Mouse (Mus musculus): ENCODE measurements around the gene Hist1h2ai.

The Hist1h2ai gene

GRCm38 (mm10) chr13:21727948-21728572 is 11.8 kb downstream of the Hist1h2ai start:
- no peak for DNase-seq (ENCODE audit: low read depth)

GRCm38 (mm10) chr13:21729544-21729943 is 13.3 kb downstream of the Hist1h2ai start:
- no peak for DNase-seq (ENCODE audit: low read depth)

- DNase-seq (ENCODE audit: low read depth): peak; percentile 23
These were observed 17.2 kb downstream of the Hist1h2ai start for GRCm38 (mm10) chr13:21733466-21733865.

- peak; percentile 88 for DNase-seq (ENCODE audit: low read depth)
These were observed 18.0 kb downstream of the Hist1h2ai start for GRCm38 (mm10) chr13:21734010-21734905.

GRCm38 (mm10) chr13:21734906-21735767 is 18.9 kb downstream of the Hist1h2ai start, which contains the start of gene Hist1h4j:
TSS of gene Hist1h4j (plus strand) at chr13:21735064.
- peak; percentile 81 for DNase-seq (ENCODE audit: low read depth)

GRCm38 (mm10) chr13:21745006-21745405 is 28.8 kb downstream of the Hist1h2ai start:
- DNase-seq (ENCODE audit: low read depth): no peak

- DNase-seq (ENCODE audit: low read depth): peak; percentile 62
These were observed 33.4 kb downstream of the Hist1h2ai start for GRCm38 (mm10) chr13:21749387-21750158.

GRCm38 (mm10) chr13:21750159-21751017 is 34.2 kb downstream of the Hist1h2ai start, which contains the start of gene Hist1h4k:
TSS of gene Hist1h4k (minus strand) at chr13:21750505.
- DNase-seq (ENCODE audit: low read depth): peak; percentile 89

- no peak for DNase-seq (ENCODE audit: low read depth)
These were observed 35.2 kb downstream of the Hist1h2ai start for GRCm38 (mm10) chr13:21751417-21751816.

- no peak for DNase-seq (ENCODE audit: low read depth)
These were observed 35.6 kb downstream of the Hist1h2ai start for GRCm38 (mm10) chr13:21751827-21752226.

- DNase-seq (ENCODE audit: low read depth): no peak
These were observed 36.1 kb downstream of the Hist1h2ai start for GRCm38 (mm10) chr13:21752356-21752755.

- DNase-seq (ENCODE audit: low read depth): no peak
These were observed 36.9 kb downstream of the Hist1h2ai start for GRCm38 (mm10) chr13:21753051-21753523.

- DNase-seq (ENCODE audit: low read depth): peak; percentile 93
These were observed 37.5 kb downstream of the Hist1h2ai start, which contains the start of the genes Hist1h2ak and Hist1h2bn for GRCm38 (mm10) chr13:21753524-21754285. TSS of gene Hist1h2ak (minus strand) at chr13:21753827. TSS of gene Hist1h2bn (plus strand) at chr13:21754123.

- DNase-seq (ENCODE audit: low read depth): peak; percentile 55
These were observed 38.2 kb downstream of the Hist1h2ai start for GRCm38 (mm10) chr13:21754294-21755001.

- DNase-seq (ENCODE audit: low read depth): no peak
These were observed 39.5 kb downstream of the Hist1h2ai start for GRCm38 (mm10) chr13:21755707-21756106.
